Mouse (Mus musculus): ENCODE measurements around the gene Rbm4.

DNA sequence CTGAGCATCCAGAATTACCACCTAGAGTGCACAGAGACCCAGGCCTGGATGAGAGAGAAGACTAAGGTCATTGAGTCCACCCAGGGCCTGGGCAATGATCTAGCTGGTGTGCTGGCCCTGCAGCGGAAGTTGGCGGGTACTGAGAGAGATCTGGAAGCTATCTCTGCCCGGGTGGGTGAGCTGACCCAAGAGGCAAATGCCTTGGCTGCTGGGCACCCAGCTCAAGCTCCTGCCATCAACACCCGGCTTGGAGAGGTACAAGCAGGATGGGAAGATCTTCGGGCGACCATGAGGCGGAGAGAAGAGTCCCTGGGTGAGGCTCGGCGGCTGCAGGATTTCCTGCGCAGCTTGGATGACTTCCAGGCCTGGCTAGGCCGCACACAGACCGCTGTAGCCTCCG, 55.8 kb downstream of the Rbm4 start:
- no peak for TF ChIP-seq CTCF (IDR thresholded peaks at IDR 0.05; ENCODE audit: low read depth, low read length)
- TF ChIP-seq POLR2A (IDR thresholded peaks at IDR 0.05; ENCODE audit: extremely low read depth, insufficient read depth, low read length): no peak
